In genomic region chr5:118034632-118035031, GRCm38 (mm10) we compare ENCODE assay signal across 22 mouse cellular contexts. TPM values are rescaled to one million over a fixed set of nuclear protein-coding genes. Genes with fewer than 3 reads are reported as not detected.
DNase-seq lines count a peak whose midpoint lies in the region; ATAC-seq lines count a peak whose summit lies in the region.
"Had no signal": no experiment of that assay in that cellular context is flagged by ENCODE, and none has a peak within 500 bp of the region (broad histone marks: within the 10 kb centered on the region; RNA-seq: fewer than 3 reads in every experiment).

No protein-coding gene starts in this region.

- peaks cover 9% of the 10 kb centered on the region; the same call in 1 of the 2 replicates for H3K4me1 ChIP-seq in midbrain, embryonic 11.5 days (ENCODE audit: control insufficient read depth, insufficient read depth, low read length)
- H3K4me1 ChIP-seq in midbrain, embryonic 14.5 days (ENCODE audit: control insufficient read depth, insufficient read depth, low read length): peaks cover 12% of the 10 kb centered on the region; the same call in 1 of the 2 replicates

- peaks cover 9% of the 10 kb centered on the region for H3K27me3 ChIP-seq in midbrain, embryonic 11.5 days (ENCODE audit: control insufficient read depth, insufficient read depth, low read length)
- peaks cover 7% of the 10 kb centered on the region for H3K27me3 ChIP-seq in midbrain, embryonic 14.5 days (ENCODE audit: control insufficient read depth, insufficient read depth, low read length)
- H3K27me3 ChIP-seq: CH12.LX, Patski had no signal

- no peaks in the 10 kb centered on the region for H3K36me3 ChIP-seq in midbrain, embryonic 11.5 days (ENCODE audit: control insufficient read depth, insufficient read depth, low read length)
- H3K36me3 ChIP-seq in midbrain, embryonic 14.5 days (ENCODE audit: control insufficient read depth, insufficient read depth, low read length): no peaks in the 10 kb centered on the region
- H3K36me3 ChIP-seq: G1E had no signal

- H3K9me3 ChIP-seq in midbrain, embryonic 11.5 days (ENCODE audit: control insufficient read depth, low read length): no peaks in the 10 kb centered on the region
- H3K9me3 ChIP-seq in midbrain, embryonic 14.5 days (ENCODE audit: control insufficient read depth, low read length): no peaks in the 10 kb centered on the region

- no peak overlapping the region for H3K27ac ChIP-seq in midbrain, embryonic 11.5 days (ENCODE audit: low read depth, low read length)
- no peak overlapping the region for H3K27ac ChIP-seq in midbrain, embryonic 14.5 days (replicated peaks; ENCODE audit: low read depth, low read length)

- H3K4me2 ChIP-seq in midbrain, embryonic 11.5 days: no peak overlapping the region
- H3K4me2 ChIP-seq in midbrain, embryonic 14.5 days (ENCODE audit: low read length): no peak overlapping the region

- DNase-seq in cerebellum, adult 9-10 months: peak; percentile 61
- no peak for DNase-seq in cerebellum, postnatal 14 days
- peak; percentile 73 for DNase-seq in midbrain, embryonic 11.5 days (ENCODE audit: low spot score, missing footprints)
- DNase-seq in midbrain, embryonic 14.5 days: no peak
- peak; percentile 21 for DNase-seq in ES-CJ7 (ENCODE audit: low read depth, low spot score)
- DNase-seq in frontal cortex, postnatal 14 days (ENCODE audit: low spot score in 2 of 2): no peak
- DNase-seq: adrenal gland, adult 2 months; adrenal gland, adult 8-10 months; adrenal gland, postnatal 10 days; adrenal gland, postnatal 14 days; adrenal gland, postnatal 25 days; adrenal gland, postnatal 36 days; B cell, adult 2 months; cerebellum, adult 11 months; cerebellum, adult 11-12 months; cerebellum, adult 18-20 months; cerebellum, adult 2 months had no signal

- H3K9ac ChIP-seq in midbrain, embryonic 11.5 days (ENCODE audit: low read length): no peak overlapping the region
- H3K9ac ChIP-seq in midbrain, embryonic 14.5 days (replicated peaks; ENCODE audit: low read length): no peak overlapping the region

- WGBS in midbrain, embryonic 11.5 days: 94% methylated on average over 1 of the region's 1 CpGs
- whole genome bisulfite sequencing in midbrain, embryonic 14.5 days: 86% methylated on average over 1 of the region's 1 CpGs

- ATAC-seq in midbrain, embryonic 11.5 days (ENCODE audit: low FRiP score): no peak
- no peak for ATAC-seq in midbrain, embryonic 14.5 days (ENCODE audit: low FRiP score, low TSS enrichment)
- ATAC-seq: activated CD4-positive, CD25-positive, alpha-beta regulatory T cell, adult 4 months; CD4-positive, CD25-positive, alpha-beta regulatory T cell, adult 4 months; Patski had no signal

- no peak overlapping the region for H3K4me3 ChIP-seq in midbrain, embryonic 11.5 days (ENCODE audit: low read depth, low read length)
- H3K4me3 ChIP-seq in midbrain, embryonic 14.5 days (replicated peaks; ENCODE audit: low read depth, low read length): no peak overlapping the region

RNA-seq across cellular contexts. Expression of gene Tesc, which starts 7.1 kb away (rescaled TPM):
- polyA plus RNA-seq in midbrain, embryonic 11.5 days (2014; fragmentation: Nextera tagmentation; extraction: Ambion mirVana): 0.69 and 1.2 TPM in 2 replicates
- polyA plus RNA-seq in midbrain, embryonic 14.5 days (2014; fragmentation: Nextera tagmentation; extraction: Ambion mirVana): 4.4 and 4.9 TPM in 2 replicates
- polyA plus RNA-seq: G1E had no signal

RNA-seq across cellular contexts. Expression of gene Fbxo21, which starts 58.1 kb away (rescaled TPM):
- 90.9 and 93.4 TPM in 2 replicates for polyA plus RNA-seq in midbrain, embryonic 11.5 days (2014; fragmentation: Nextera tagmentation; extraction: Ambion mirVana)
- polyA plus RNA-seq in midbrain, embryonic 14.5 days (2014; fragmentation: Nextera tagmentation; extraction: Ambion mirVana): 128 and 163 TPM in 2 replicates

Comparison
In these comparisons a context has a peak if more than half of its experiments do, and no peak if none do; other contexts are left out.
1. DNase-seq: peak in cerebellum, adult 9-10 months (single experiment), midbrain, embryonic 11.5 days (single experiment) and ES-CJ7 (single experiment); none in cerebellum, postnatal 14 days (0 of 2), midbrain, embryonic 14.5 days (single experiment) and frontal cortex, postnatal 14 days (0 of 2).